Mouse (Mus musculus) thymus, postnatal 36 days (tissue): Measurements from ENCODE around the gene Adora3.

ENCODE experiments used
- DNase-seq, 2 experiments: peaks; one replicate each; pipeline ENCODE4 v3.0.0; 2022; ENCODE audit warnings: mixed read lengths in 2 of 2

The Adora3 gene

GRCm38 (mm10) chr3:105870558-105870957 lies at the start of gene Adora3, which contains the start of gene Tmigd3:
Gene Adora3 (plus strand): TSS chr3:105870858.
Gene Tmigd3 (plus strand): TSS chr3:105870903.
- no peak for DNase-seq

- DNase-seq: no peak
These were observed 49.2 kb upstream of the Adora3 start for GRCm38 (mm10) chr3:105821504-105821903.

GRCm38 (mm10) chr3:105823609-105824008 lies 47.0 kb upstream of the Adora3 start:
- no peak for DNase-seq

- no peak for DNase-seq
These were observed 46.6 kb upstream of the Adora3 start for GRCm38 (mm10) chr3:105824103-105824502.

GRCm38 (mm10) chr3:105824704-105825103 lies 46.0 kb upstream of the Adora3 start:
- no peak for DNase-seq

- no peak for DNase-seq
These were observed 45.0 kb upstream of the Adora3 start for GRCm38 (mm10) chr3:105825501-105826161.

- no peak for DNase-seq
These were observed 39.1 kb upstream of the Adora3 start for GRCm38 (mm10) chr3:105831584-105831983.

- DNase-seq: no peak
These were observed 34.8 kb upstream of the Adora3 start for GRCm38 (mm10) chr3:105835875-105836274.

- DNase-seq: no peak
These were observed 33.8 kb upstream of the Adora3 start for GRCm38 (mm10) chr3:105836883-105837282.

- no peak for DNase-seq
These were observed 32.0 kb upstream of the Adora3 start for GRCm38 (mm10) chr3:105838655-105839054.

GRCm38 (mm10) chr3:105839836-105840235 lies 30.8 kb upstream of the Adora3 start:
- no peak for DNase-seq

- DNase-seq: no peak
These were observed 24.2 kb upstream of the Adora3 start for GRCm38 (mm10) chr3:105846294-105847069.

- DNase-seq: no peak
These were observed 16.9 kb upstream of the Adora3 start for GRCm38 (mm10) chr3:105853781-105854180.

- DNase-seq: no peak
These were observed 15.9 kb upstream of the Adora3 start for GRCm38 (mm10) chr3:105854786-105855185.

- peak in 1 of 2 experiments; percentile 37 for DNase-seq
These were observed 13.1 kb upstream of the Adora3 start for GRCm38 (mm10) chr3:105857513-105857912.

GRCm38 (mm10) chr3:105861747-105862366 lies 8.8 kb upstream of the Adora3 start:
- no peak for DNase-seq

GRCm38 (mm10) chr3:105864123-105864522 lies 6.5 kb upstream of the Adora3 start:
- DNase-seq: no peak

- no peak for DNase-seq
These were observed 5.5 kb upstream of the Adora3 start for GRCm38 (mm10) chr3:105865122-105865521.

GRCm38 (mm10) chr3:105868135-105868534 lies 2.5 kb upstream of the Adora3 start:
- no peak for DNase-seq

- DNase-seq: no peak
These were observed 1.4 kb downstream of the Adora3 start for GRCm38 (mm10) chr3:105872034-105872433.

GRCm38 (mm10) chr3:105872579-105872978 lies 1.9 kb downstream of the Adora3 start:
- DNase-seq: no peak

- DNase-seq: no peak
These were observed 3.1 kb downstream of the Adora3 start for GRCm38 (mm10) chr3:105873451-105874445.
